Mouse (Mus musculus): ENCODE results near the gene Rela. TPM values are rescaled to one million over a fixed set of nuclear protein-coding genes. Genes with fewer than 3 reads are reported as not detected.
"Not testable (repeated sequence)": the region's sequence is repeated elsewhere in the genome, so short reads cannot be mapped to it uniquely, and the experiment has no call there.

Gene Rela
- polyA plus RNA-seq, 1 experiment = 119 TPM

DNA sequence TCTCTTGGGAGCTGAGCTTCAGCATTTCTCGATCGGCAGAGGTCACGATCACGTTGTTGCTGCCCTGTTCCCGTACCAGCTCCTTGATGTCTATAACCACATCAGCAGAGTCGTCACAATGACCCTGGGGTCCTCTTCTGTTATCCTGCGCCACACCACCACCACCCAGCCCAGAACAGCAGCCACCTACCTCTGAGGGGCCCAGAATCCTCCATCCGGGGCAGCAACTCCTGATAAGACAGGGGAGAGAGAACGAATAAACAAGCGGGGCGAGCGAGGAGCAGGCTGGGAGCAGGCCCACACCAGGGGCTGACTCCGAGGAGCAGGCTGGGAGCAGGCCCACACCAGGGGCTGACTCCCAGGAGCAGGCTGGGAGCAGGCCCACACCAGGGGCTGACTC lies 49.2 kb downstream of the Rela start:
- H3K36me3 ChIP-seq (replicated peaks; ENCODE audit: low read length) = peaks cover 70% of the 10 kb centered on the region
- no peak overlapping the region for H3K4me3 ChIP-seq (replicated peaks)
- TF ChIP-seq GATA1 (IDR thresholded peaks at IDR 0.05; ENCODE audit: borderline replicate concordance, low read length) (no peak), FLI1 (IDR thresholded peaks at IDR 0.05; ENCODE audit: low read length) (no peak)
- H3K27me3 ChIP-seq (replicated peaks) = no peaks in the 10 kb centered on the region
- peaks cover 36% of the 10 kb centered on the region for H3K4me1 ChIP-seq
- no peaks in the 10 kb centered on the region for H3K9me3 ChIP-seq

DNA sequence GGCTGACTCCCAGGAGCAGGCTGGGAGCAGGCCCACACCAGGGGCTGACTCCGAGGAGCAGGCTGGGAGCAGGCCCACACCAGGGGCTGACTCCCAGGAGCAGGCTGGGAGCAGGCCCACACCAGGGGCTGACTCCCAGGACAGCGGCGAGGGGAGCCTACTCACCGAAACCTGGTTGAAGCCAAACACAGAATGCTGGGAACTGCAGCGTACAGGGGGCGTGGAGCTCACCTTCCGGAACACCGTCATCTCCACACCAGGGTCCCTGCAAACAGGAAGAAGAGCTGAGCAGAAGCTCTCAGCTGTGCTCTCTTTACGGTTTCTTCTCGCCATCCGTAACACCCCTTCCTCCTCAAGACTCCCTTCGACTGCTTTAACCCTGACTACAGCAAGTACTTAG lies 49.7 kb downstream of the Rela start:
- peaks cover 40% of the 10 kb centered on the region for H3K4me1 ChIP-seq
- peaks cover 70% of the 10 kb centered on the region for H3K36me3 ChIP-seq (replicated peaks; ENCODE audit: low read length)
- H3K9me3 ChIP-seq; H3K27me3 ChIP-seq (replicated peaks): not testable (repeated sequence)
- peak overlapping the region; percentile 97 for H3K4me3 ChIP-seq (replicated peaks)

GRCm38 (mm10) chr19:5687738-5688137 lies 50.5 kb downstream of the Rela start:
- Histone ChIP-seq H3K9me3 (no peaks in the 10 kb centered on the region), H3K4me1 (peaks cover 48% of the 10 kb centered on the region), H3K36me3 (replicated peaks; ENCODE audit: low read length) (peaks cover 69% of the 10 kb centered on the region), H3K27me3 (replicated peaks) (no peaks in the 10 kb centered on the region), H3K4me3 (replicated peaks) (peak overlapping the region; percentile 97)
- TF ChIP-seq GATA1 (IDR thresholded peaks at IDR 0.05; ENCODE audit: borderline replicate concordance, low read length) = no peak

DNA sequence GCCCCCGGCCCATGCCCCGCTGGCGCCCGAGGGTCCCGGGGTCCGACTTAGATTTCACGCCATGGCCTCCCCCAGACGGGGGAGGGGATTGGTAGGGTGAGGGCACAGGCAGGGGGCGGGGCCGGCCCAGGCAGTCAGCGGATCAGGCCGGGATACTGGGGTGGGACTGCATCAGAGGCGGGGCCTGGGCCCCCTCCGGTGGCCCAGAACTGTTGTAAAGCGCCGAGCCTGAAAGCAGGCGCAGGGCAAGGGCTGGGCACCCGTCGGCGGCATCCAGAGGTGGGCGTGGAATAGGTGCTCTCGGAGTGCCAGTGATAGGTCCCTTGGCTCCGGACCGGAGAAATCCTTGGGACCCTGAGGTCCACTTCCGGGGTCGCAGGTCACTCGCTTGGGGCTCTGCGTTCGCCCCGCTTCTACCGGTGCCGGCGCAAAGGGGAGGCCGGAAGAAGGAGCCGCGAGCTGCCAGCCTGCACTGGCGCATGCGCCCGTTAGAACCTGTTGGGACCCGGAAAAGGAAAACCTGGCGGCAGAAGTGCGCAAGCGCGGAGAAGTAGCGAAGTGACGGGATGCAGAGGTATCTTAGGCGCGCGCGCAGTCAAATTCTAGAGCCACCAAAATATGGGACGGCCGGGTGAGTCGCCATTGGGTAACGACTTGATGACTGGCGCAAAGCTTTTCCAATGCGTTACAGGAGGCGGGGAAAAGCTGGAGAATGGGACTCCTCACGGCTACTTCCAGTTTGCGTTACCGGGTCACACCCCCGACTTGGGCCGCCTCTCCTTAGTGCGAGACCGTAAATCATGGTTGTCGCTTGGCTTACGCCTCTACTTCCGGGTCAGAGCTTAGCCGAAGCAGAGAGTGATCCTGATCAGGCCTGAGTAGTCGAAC lies 51.2 kb downstream of the Rela start, which contains the start of the genes Map3k11 and Pcnx3:
TSS of gene Map3k11 (plus strand) at position 543 of the 888 bp plus-strand sequence.
TSS of gene Pcnx3 (minus strand) at position 709 of the 888 bp plus-strand sequence.
- Histone ChIP-seq H3K9me3 (no peaks in the 10 kb centered on the region), H3K4me3 (replicated peaks) (peak within 1 kb of the TSS; percentile 97), H3K4me1 (peaks cover 52% of the 10 kb centered on the region), H3K36me3 (replicated peaks; ENCODE audit: low read length) (peaks cover 69% of the 10 kb centered on the region), H3K27me3 (replicated peaks) (no peaks in the 10 kb centered on the region)
- TF ChIP-seq GATA1 (IDR thresholded peaks at IDR 0.05; ENCODE audit: borderline replicate concordance, low read length) (no peak), FLI1 (IDR thresholded peaks at IDR 0.05; ENCODE audit: low read length) (no peak)

- no peaks in the 10 kb centered on the region for H3K27me3 ChIP-seq (replicated peaks)
- H3K4me1 ChIP-seq = peaks cover 58% of the 10 kb centered on the region
- TF ChIP-seq GATA1 (IDR thresholded peaks at IDR 0.05; ENCODE audit: borderline replicate concordance, low read length) (no peak), FLI1 (IDR thresholded peaks at IDR 0.05; ENCODE audit: low read length) (no peak)
- no peaks in the 10 kb centered on the region for H3K9me3 ChIP-seq
- peak overlapping the region; percentile 97 for H3K4me3 ChIP-seq (replicated peaks)
- H3K36me3 ChIP-seq (replicated peaks; ENCODE audit: low read length) = peaks cover 69% of the 10 kb centered on the region
Measured at GRCm38 (mm10) chr19:5689088-5689428, 51.8 kb downstream of the Rela start.

DNA sequence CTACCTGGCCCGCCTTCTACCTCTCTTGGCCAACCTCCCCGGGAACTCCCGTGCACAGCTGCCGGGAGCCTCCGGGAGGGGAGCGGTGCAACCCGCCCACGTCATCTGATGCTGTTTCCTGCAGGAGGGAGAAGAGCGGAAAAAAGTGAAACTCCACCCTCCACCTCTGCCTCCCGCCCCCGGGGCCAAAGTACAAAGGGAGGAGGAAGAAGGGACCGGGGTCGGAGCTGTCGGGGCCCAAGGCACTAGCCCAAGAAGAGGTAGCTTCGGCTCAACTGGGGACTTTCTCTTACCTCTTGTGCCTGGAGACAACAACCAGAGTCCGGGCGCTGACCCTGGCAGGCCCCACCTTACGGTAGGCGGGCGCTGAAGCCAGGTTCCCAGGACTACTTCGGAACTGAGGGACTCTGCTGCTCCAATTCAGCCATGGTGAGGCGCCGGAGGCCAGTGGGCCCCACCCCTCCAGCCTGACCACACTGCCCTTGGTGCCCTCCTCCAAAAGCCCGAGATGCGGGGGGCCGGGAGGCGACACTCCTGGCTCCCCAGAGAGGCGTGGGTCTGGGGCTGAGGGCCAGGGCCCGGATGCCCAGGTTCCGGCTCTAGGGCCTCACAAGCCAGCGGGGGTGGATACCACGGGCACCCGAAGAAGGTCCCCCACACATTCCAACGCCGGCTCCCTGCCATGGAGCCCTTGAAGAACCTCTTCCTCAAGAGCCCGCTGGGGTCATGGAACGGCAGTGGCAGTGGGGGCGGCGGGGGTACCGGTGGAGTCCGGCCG lies 52.5 kb downstream of the Rela start:
- Histone ChIP-seq H3K36me3 (replicated peaks; ENCODE audit: low read length) (peaks cover 69% of the 10 kb centered on the region), H3K9me3 (no peaks in the 10 kb centered on the region), H3K27me3 (replicated peaks) (no peaks in the 10 kb centered on the region), H3K4me3 (replicated peaks) (peak overlapping the region; percentile 97), H3K4me1 (peaks cover 64% of the 10 kb centered on the region)
- TF ChIP-seq GATA1 (IDR thresholded peaks at IDR 0.05; ENCODE audit: borderline replicate concordance, low read length) = no peak
- TF ChIP-seq FLI1 (IDR thresholded peaks at IDR 0.05; ENCODE audit: low read length) = no peak

GRCm38 (mm10) chr19:5690343-5690735 lies 53.1 kb downstream of the Rela start:
- TF ChIP-seq FLI1 (IDR thresholded peaks at IDR 0.05; ENCODE audit: low read length) (no peak), GATA1 (IDR thresholded peaks at IDR 0.05; ENCODE audit: borderline replicate concordance, low read length) (no peak)
- Histone ChIP-seq H3K27me3 (replicated peaks) (no peaks in the 10 kb centered on the region), H3K36me3 (replicated peaks; ENCODE audit: low read length) (peaks cover 69% of the 10 kb centered on the region), H3K4me1 (peaks cover 67% of the 10 kb centered on the region), H3K4me3 (replicated peaks) (peak overlapping the region; percentile 97), H3K9me3 (no peaks in the 10 kb centered on the region)

DNA sequence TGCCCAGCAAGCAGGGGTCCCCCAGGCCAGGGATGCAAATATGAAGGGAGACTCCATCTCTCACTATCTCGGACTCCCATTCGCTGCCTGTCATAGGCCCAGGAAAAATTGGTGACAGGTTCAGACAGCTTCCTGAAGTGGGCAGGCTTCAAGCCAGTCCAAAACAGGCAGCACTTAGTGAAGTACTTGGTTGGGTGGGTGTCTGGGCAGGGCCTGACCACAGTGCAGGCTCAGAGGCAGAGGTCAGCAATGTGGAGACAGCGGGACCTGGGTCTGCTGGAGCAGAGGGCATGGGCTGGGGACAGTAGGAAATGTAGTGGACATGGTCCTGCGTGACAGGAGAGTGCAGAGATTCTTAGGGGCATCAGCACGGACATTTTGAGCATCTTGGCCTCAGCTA lies 54.3 kb downstream of the Rela start:
- H3K4me1 ChIP-seq = peaks cover 70% of the 10 kb centered on the region
- H3K9me3 ChIP-seq = no peaks in the 10 kb centered on the region
- TF ChIP-seq GATA1 (IDR thresholded peaks at IDR 0.05; ENCODE audit: borderline replicate concordance, low read length) = no peak
- no peak for TF ChIP-seq FLI1 (IDR thresholded peaks at IDR 0.05; ENCODE audit: low read length)
- no peaks in the 10 kb centered on the region for H3K27me3 ChIP-seq (replicated peaks)
- peak overlapping the region; percentile 97 for H3K4me3 ChIP-seq (replicated peaks)
- peaks cover 69% of the 10 kb centered on the region for H3K36me3 ChIP-seq (replicated peaks; ENCODE audit: low read length)

DNA sequence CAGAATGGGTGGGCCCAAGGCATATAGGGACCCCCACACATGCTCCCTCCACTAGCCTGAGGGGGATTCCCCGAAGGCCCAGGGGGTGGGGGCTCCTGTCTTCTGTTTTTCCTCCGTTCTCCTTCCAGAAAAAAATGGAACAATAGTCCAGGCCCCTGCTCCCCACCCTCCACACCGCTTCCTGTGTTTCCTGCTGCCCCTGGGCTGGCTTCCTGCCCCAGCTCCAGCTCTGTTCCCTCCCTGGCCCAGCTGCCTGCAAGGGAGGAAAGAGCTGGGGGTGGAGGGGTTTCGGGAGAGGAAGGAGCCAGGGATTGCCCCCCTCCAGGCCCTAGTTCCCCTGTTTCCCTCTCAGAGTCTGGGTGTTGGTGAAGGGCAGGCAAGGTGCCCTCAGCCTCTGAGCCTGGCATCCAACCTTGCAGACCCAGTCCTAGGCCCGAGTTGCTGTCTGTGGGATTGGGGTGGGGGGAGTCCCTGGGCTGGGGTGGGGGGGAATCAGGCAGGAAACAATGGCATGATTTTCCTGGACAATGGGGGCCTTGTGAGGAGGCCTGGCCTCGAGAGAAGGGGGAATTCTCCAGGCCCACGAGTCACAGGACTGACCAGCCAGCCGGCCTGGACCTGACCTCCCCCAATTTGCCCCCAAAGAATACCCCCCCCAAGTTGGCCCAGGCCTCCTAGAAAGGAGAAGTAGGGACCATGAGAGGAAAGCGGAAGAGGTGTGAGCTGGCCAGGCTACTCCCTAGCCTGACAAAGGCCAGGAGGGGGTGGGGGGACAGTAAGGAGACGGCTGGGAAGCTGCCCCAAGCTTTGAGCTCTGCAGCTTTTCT lies 55.0 kb downstream of the Rela start:
- Histone ChIP-seq H3K36me3 (replicated peaks; ENCODE audit: low read length) (peaks cover 71% of the 10 kb centered on the region), H3K4me1 (peaks cover 65% of the 10 kb centered on the region), H3K27me3 (replicated peaks) (no peaks in the 10 kb centered on the region), H3K4me3 (replicated peaks) (peak overlapping the region; percentile 97), H3K9me3 (no peaks in the 10 kb centered on the region)
- TF ChIP-seq GATA1 (IDR thresholded peaks at IDR 0.05; ENCODE audit: borderline replicate concordance, low read length) (no peak), FLI1 (IDR thresholded peaks at IDR 0.05; ENCODE audit: low read length) (no peak)
